Mouse (Mus musculus): Measurements from ENCODE around the gene Acin1.
A peak's percentile ranks its signal among the peaks of the same experiment; 100 is the strongest.

The Acin1 gene

DNA sequence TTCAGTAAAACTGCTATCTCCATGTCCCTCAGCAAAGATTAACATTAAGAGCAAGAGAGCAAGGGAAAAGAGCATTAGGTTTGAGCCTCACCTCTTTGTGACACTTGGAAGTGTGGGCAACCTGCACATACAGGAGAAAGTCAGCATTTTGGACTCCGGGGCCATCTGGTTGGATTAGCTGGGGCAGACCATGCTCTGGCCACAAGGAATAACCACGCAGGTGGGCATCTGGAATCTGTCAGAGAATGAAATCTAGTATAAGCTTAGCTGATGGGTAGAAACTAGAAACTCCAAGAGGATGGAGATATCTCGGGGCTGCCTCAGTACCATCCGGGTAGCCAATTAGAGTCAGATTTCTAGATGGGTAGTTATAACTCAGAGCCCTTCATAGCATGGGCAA lies 10.0 kb upstream of the Acin1 start:
- DNase-seq: no peak

GRCm38 (mm10) chr14:54695042-54695441 lies 8.3 kb upstream of the Acin1 start:
- no peak for DNase-seq

DNA sequence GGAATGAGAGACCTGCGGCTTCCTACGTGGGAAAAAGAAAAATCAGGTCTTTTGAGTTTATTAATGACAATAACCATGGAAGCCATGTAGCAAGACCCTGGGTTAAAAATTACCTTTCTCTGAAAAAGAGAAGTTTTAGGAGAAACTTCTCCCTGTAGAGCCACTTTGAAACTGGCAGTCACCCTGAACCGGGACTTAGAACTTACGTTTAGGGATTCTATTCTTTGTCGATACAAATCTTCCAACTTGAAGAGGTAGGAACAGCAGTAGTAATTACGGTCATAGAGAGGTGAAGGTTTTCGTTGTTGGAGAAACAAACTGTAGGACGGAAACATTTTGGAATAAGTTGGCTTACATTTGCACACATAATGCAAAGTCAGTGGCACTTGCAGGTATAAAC lies 520 bp upstream of the Acin1 start:
- no peak for DNase-seq

- DNase-seq: peak; percentile 81 to 90
Measured at GRCm38 (mm10) chr14:54686063-54686521, 639 bp downstream of the Acin1 start, which contains the start of gene 1700123O20Rik. Gene 1700123O20Rik (plus strand): TSS chr14:54686216.

- no peak for DNase-seq
Measured at GRCm38 (mm10) chr14:54685471-54685870, 1.3 kb downstream of the Acin1 start.

DNA sequence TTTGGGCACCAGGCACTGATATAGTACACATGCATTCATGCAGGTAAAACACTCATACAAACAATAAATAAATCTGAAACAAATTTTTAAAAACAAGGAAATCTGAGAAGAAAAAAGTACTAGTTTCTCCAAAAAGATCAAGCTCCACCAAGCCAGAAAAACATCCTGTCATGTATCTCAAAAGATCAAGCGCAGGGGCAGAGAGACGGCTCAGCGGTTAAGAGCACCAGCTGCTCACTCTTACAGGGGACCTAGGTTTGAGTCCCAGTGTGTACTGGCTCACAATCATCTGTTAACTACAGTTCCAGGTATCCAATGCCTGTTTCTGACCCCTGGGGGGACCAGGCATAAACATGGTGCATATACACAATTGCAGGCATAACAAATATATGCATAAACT lies 4.3 kb downstream of the Acin1 start:
- DNase-seq: no peak

- DNase-seq: no peak
Measured at GRCm38 (mm10) chr14:54678657-54679304, 8.0 kb downstream of the Acin1 start.

DNA sequence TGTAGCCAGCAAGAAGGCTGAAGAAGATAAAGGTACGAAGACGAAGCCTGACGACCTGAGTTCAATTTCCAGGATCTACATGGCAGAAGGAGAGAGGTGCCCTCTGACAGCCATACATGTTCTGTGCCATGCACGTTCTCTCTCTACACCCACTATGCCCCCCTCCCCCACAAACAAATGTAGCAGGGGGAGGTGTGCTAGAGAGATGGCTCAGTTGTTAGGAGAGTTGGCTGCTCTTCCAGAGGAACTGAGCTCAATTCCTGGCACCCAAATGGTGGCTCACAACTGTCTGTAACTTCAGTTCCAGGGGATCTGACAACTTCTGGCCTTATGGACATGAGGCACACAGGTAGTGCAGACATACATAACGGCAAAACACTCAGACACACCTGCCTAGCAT lies 10.4 kb downstream of the Acin1 start:
- no peak for DNase-seq

- no peak for DNase-seq
Measured at GRCm38 (mm10) chr14:54674317-54674716, 12.4 kb downstream of the Acin1 start.

DNA sequence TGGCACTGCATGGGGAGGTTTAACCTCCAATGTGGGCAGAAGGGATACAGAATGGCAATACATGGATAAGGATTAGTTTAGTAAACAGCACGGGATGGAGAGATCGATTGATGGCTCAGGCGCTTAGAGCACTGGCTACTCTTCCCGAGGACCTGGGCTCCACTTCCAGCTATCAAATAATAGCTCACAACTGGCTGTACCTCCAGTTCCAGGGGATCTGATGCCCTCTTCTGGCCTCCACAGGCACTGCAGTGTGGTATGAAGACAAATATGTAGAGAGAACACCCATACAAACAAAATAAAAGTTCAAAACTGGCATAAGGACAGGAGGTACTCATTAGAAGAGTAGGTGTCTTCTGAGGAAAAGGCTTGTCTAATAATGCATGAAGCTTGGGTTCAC lies 17.4 kb downstream of the Acin1 start:
- DNase-seq: peak; percentile 67 to 72

- DNase-seq: no peak
Measured at GRCm38 (mm10) chr14:54664477-54665222, 22.1 kb downstream of the Acin1 start.

- no peak for DNase-seq
Measured at GRCm38 (mm10) chr14:54660009-54660408, 26.7 kb downstream of the Acin1 start.

DNA sequence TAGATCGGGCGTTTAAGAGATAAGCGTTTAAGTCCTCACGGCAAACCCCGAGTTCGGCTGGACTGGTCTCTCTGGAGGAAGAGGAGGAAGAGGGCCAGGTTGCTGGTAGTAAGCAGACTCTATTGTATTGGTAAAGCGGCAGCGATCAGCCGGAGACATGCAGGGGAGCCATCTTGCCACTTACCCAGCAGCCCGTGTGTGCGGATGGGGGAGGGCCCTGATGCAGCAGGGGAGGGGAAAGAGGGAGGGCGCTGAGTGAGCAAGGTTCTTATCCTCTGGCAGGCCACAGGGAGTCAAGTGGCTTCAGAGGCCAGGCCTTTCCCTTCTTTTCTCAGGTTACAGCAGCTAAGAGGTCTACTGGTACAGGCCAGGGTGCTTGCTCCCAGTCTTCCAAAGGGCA lies 33.2 kb downstream of the Acin1 start:
- peak; percentile 86 to 92 for DNase-seq

DNA sequence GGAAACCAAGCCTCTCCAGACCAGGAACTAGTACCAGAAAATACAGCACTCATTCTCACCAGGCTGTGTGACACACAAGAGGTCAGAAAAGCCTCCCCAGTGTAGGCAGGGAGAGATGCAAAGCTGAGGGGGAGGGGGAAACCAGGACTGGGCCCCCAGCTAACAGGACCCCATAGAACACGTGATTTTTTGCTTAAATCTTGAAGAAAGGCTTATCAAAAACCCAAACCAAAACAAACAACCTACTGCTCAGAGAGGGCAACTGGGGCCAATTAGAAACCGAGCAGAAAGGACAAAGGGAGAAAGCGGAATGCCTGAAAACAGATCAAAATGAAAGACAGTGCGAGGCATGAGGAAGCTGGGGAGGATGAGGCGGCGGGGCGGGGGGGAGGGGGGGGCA lies 33.9 kb downstream of the Acin1 start:
- no peak for DNase-seq

DNA sequence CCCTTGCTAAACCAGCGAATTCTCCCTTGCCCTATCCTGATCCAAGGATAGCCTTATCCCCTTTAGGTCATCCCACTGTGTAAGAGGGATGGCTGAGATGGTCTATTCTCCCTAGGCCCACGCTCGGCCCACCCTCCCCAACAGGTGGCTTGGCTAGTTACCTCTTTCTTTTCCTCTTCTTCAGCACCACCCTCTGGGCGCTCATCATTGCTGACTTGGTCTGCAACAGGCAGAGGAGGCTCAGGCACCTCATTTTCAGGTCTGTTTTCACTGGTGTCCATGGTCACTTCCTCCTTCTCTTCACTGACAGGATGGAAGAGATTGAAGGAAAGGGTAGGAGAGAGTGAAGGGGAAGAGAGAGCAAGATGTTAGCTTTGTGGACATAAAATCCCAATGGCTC lies 35.2 kb downstream of the Acin1 start:
- DNase-seq: no peak

DNA sequence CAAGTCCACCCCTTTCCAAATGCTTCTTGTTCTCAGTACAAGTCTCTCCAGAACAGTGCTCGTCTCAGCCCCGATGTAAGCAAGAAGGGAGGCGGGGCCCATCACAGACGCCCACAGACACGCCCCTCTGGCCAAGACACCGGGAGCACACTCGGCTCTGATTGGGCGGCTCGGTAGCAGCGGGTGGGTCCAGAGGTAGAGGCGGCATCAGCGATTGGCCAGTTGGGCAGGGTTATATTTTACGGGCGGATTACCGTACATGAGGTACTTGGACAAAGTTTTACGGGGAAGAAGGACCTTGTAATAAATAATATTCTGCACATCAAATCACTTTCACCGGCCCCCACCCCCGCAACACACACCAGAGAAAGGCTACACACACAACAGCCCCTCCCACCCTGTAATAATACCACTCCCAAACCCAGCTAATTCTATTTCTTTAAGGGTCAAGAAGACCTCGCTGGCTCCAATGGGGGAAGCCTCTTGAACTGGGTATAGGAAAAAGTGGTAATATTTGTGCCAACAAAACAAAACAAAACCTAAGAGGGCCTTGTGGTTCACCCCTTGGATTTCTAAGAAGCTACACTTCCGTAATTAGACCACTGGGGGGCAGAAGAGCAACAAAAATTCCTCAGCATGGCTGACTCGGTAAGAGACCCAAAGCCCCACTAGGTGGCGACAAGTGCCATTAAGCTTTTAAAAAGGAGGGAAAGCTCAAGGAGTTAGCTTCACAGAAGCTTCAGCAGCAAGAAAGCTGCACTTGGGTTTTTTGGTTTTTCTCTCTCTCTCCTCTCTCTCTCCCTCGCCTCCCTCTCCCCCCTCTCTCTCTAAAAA lies 35.9 kb downstream of the Acin1 start:
- DNase-seq: peak; percentile 91 to 93

- no peak for DNase-seq
Measured at GRCm38 (mm10) chr14:54647900-54648299, 38.8 kb downstream of the Acin1 start.

- DNase-seq: no peak
Measured at GRCm38 (mm10) chr14:54646898-54647636, 39.7 kb downstream of the Acin1 start.

- DNase-seq: no peak
Measured at GRCm38 (mm10) chr14:54646455-54646854, 40.3 kb downstream of the Acin1 start.

GRCm38 (mm10) chr14:54644294-54644693 lies 42.4 kb downstream of the Acin1 start:
- DNase-seq: no peak

DNA sequence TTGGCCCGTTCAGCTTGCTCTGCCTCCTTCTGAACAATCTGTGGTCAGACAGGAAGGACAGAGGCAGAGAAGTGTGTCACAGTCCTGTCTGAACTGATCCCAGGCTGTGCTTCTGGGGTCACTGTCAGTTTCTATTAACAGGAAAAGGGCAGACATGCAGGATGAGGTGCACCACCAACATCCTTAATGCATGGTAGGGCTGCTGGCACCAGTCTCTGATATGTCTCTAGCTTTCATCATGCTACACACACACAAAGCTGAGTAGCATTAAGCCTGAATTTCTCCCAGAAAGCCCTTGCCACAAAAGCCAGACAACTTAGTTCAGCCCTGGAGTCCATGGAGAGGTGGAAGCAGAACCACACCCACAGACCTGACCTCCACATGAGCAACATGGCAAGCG lies 43.7 kb downstream of the Acin1 start:
- DNase-seq: no peak

DNA sequence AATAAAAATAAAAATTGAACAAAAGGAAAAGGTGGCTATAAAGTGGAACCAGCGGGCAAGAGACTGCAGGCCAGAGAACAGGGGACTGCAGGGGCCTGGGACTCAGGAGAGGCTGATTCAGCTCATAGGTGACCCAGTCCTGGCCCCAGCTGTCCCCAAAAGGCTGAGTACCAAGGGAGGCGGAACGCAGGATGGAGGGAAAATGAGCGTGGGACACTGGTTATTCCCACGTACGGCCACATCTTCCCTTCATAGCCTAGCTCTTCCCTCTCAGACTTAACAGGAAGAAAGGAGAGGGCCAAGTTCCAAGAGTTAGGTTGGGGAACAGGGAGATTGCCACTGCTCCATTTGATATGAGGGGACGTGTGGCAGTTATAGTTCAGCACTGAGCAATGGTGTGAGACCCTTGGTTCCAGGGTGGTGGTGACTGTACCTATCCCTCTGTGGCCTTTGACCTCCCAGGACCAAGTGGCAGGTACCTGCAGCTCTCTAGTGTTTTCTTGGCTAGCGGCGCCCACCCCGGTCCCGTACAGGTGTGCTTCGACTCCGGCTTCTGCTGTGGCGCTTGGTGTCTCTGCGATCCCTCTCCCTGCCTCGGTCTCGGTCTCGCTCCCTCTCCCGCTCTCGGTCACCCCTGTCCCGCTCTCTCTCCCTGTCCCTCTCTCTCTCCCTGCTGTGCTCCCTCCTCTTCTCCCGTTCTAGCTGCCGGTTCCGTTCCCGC lies 44.3 kb downstream of the Acin1 start:
- DNase-seq: peak in 1 of 2 experiments; percentile 20

All from kidney, postnatal 4 days (tissue).